Comparison of ENCODE assay signal across 8 mouse cellular contexts in the genomic region with DNA sequence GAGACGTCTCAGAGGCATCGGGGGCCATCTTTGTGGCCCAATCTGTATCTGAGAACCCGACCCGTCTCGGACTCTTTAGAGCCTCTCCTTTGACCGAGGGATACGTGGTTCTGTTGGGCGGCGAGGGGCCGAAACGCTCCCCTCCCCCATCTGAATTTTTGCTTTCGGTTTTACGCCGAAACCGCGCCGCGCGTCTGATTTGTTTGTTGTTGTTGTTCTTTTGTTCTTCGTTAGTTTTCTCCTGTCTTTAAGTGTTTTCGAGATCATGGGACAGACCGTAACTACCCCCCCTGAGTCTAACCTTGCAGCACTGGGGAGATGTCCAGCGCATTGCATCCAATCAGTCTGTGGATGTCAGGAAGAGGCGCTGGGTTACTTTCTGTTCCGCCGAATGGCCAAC. TPM values are rescaled to one million over a fixed set of nuclear protein-coding genes. Genes with fewer than 3 reads are reported as not detected.
A peak's percentile ranks its signal among the peaks of the same experiment; 100 is the strongest.
DNase-seq lines count a peak whose midpoint lies in the region; ATAC-seq and TF ChIP-seq lines count a peak whose summit lies in the region.
"Not testable (repeated sequence)": the region's sequence is repeated elsewhere in the genome, so short reads cannot be mapped to it uniquely, and the experiment has no call there.

No protein-coding gene starts in this region.

- not testable (repeated sequence) for DNase-seq in forebrain, embryonic 11.5 days (ENCODE audit: low spot score); intestine, embryonic 14.5 days (ENCODE audit: low spot score); left cerebral cortex, adult 2 months (ENCODE audit: extremely low spot score in 1 of 2, low spot score in 2 of 2); spleen, adult 2 months (ENCODE audit: low read depth in 1 of 2, low spot score in 2 of 2)

- ATAC-seq in forebrain, embryonic 11.5 days (replicated peaks; ENCODE audit: low FRiP score); heart, embryonic 13.5 days (ENCODE audit: extremely low read depth, insufficient number of reproducible peaks, low FRiP score, low TSS enrichment); intestine, embryonic 14.5 days (replicated peaks; ENCODE audit: low FRiP score, low TSS enrichment, low read depth); liver, embryonic 15.5 days (ENCODE audit: insufficient read depth); midbrain, embryonic 13.5 days: not testable (repeated sequence)

- peaks cover 31% of the 10 kb centered on the region for H3K4me1 ChIP-seq in bone marrow macrophage, adult 2 months (ENCODE audit: control insufficient read depth, insufficient read depth, low read length)
- peaks cover 18% of the 10 kb centered on the region for H3K4me1 ChIP-seq in forebrain, embryonic 11.5 days (replicated peaks; ENCODE audit: control insufficient read depth, insufficient read depth, low read length)
- peaks cover 42% of the 10 kb centered on the region for H3K4me1 ChIP-seq in heart, embryonic 13.5 days
- H3K4me1 ChIP-seq in intestine, embryonic 14.5 days (replicated peaks; ENCODE audit: control insufficient read depth, insufficient read depth, low read length), result peaks cover 39% of the 10 kb centered on the region
- peaks cover 36% of the 10 kb centered on the region for H3K4me1 ChIP-seq in liver, embryonic 15.5 days (replicated peaks)
- H3K4me1 ChIP-seq in midbrain, embryonic 13.5 days (replicated peaks), result peaks cover 38% of the 10 kb centered on the region
- peaks cover 39% of the 10 kb centered on the region for H3K4me1 ChIP-seq in spleen, adult 2 months (ENCODE audit: control insufficient read depth, insufficient read depth, insufficient read length)

- intact Hi-C loops in left cerebral cortex, adult 2 months (cut with DNase I), result not testable (repeated sequence)

- WGBS in forebrain, embryonic 11.5 days, result under 1% methylated on average over 11 of the region's 26 CpGs
- WGBS in heart, embryonic 13.5 days, result 0% methylated on average over 13 of the region's 26 CpGs
- 0% methylated on average over 11 of the region's 26 CpGs for WGBS in intestine, embryonic 14.5 days
- under 1% methylated on average over 16 of the region's 26 CpGs for WGBS in liver, embryonic 15.5 days (ENCODE audit: insufficient replicate concordance)
- WGBS in midbrain, embryonic 13.5 days, result under 1% methylated on average over 16 of the region's 26 CpGs
- 2% methylated on average over 15 of the region's 26 CpGs for WGBS in spleen, adult 2 months

- H3K27ac ChIP-seq in bone marrow macrophage, adult 2 months (ENCODE audit: insufficient read depth, low read depth, low read length), result peak overlapping the region; percentile 47
- not testable (repeated sequence) for H3K27ac ChIP-seq in forebrain, embryonic 11.5 days (ENCODE audit: low read depth, low read length); intestine, embryonic 14.5 days (ENCODE audit: low read depth); left cerebral cortex, adult 2 months; liver, embryonic 15.5 days (replicated peaks); midbrain, embryonic 13.5 days
- peak overlapping the region; percentile 61; the same call in 1 of the 2 replicates for H3K27ac ChIP-seq in heart, embryonic 13.5 days (replicated peaks)
- H3K27ac ChIP-seq in spleen, adult 2 months (ENCODE audit: insufficient read depth, low read length), result peak overlapping the region; percentile 74

- H3K9ac ChIP-seq in forebrain, embryonic 11.5 days (ENCODE audit: low read length); intestine, embryonic 14.5 days (ENCODE audit: low read length); liver, embryonic 15.5 days; midbrain, embryonic 13.5 days (replicated peaks): not testable (repeated sequence)
- peak overlapping the region; percentile 75; the same call in 1 of the 2 replicates for H3K9ac ChIP-seq in heart, embryonic 13.5 days

- not testable (repeated sequence) for TF ChIP-seq CTCF in bone marrow macrophage, adult 2 months (IDR thresholded peaks at IDR 0.05; ENCODE audit: low read depth, low read length); left cerebral cortex, adult 2 months (IDR thresholded peaks at IDR 0.05); spleen, adult 2 months (IDR thresholded peaks at IDR 0.05; ENCODE audit: extremely low read depth, insufficient read depth, insufficient read length, insufficient replicate concordance)

- not testable (repeated sequence) for H3K36me3 ChIP-seq in forebrain, embryonic 11.5 days (ENCODE audit: control insufficient read depth, insufficient read depth, low read length); heart, embryonic 13.5 days; intestine, embryonic 14.5 days (ENCODE audit: control insufficient read depth, insufficient read depth, low read length); liver, embryonic 15.5 days (replicated peaks); midbrain, embryonic 13.5 days; spleen, adult 2 months (ENCODE audit: control insufficient read depth, insufficient read depth, low read length)

- not testable (repeated sequence) for H3K4me2 ChIP-seq in forebrain, embryonic 11.5 days (ENCODE audit: low read depth, low read length, severe bottlenecking); intestine, embryonic 14.5 days (ENCODE audit: low read length); liver, embryonic 15.5 days
- peak overlapping the region; percentile 44 for H3K4me2 ChIP-seq in heart, embryonic 13.5 days
- H3K4me2 ChIP-seq in midbrain, embryonic 13.5 days (replicated peaks), result peak overlapping the region; percentile 44

- H3K9me3 ChIP-seq in forebrain, embryonic 11.5 days (ENCODE audit: control insufficient read depth, low read length); heart, embryonic 13.5 days; intestine, embryonic 14.5 days (ENCODE audit: control insufficient read depth, low read length); liver, embryonic 15.5 days (replicated peaks); midbrain, embryonic 13.5 days: not testable (repeated sequence)

- not testable (repeated sequence) for H3K27me3 ChIP-seq in forebrain, embryonic 11.5 days (ENCODE audit: control insufficient read depth, insufficient read depth, low read length); heart, embryonic 13.5 days (replicated peaks); intestine, embryonic 14.5 days (replicated peaks; ENCODE audit: control insufficient read depth, insufficient read depth, low read length); midbrain, embryonic 13.5 days; spleen, adult 2 months (ENCODE audit: control insufficient read depth, insufficient read depth, low read length)
- peaks cover 41% of the 10 kb centered on the region for H3K27me3 ChIP-seq in liver, embryonic 15.5 days

- not testable (repeated sequence) for TF ChIP-seq POLR2A in bone marrow macrophage, adult 2 months (IDR thresholded peaks at IDR 0.05; ENCODE audit: borderline replicate concordance, low read depth, low read length); spleen, adult 2 months (IDR thresholded peaks at IDR 0.05; ENCODE audit: low read depth, low read length)

- H3K4me3 ChIP-seq in bone marrow macrophage, adult 2 months (ENCODE audit: insufficient read depth, low read length), result peak overlapping the region; percentile 59
- peak overlapping the region; percentile 24; the same call in 1 of the 2 replicates for H3K4me3 ChIP-seq in forebrain, embryonic 11.5 days (ENCODE audit: low read depth, low read length)
- peak overlapping the region; percentile 45 for H3K4me3 ChIP-seq in heart, embryonic 13.5 days
- peak overlapping the region; percentile 22; the same call in 1 of the 2 replicates for H3K4me3 ChIP-seq in intestine, embryonic 14.5 days (ENCODE audit: low read depth, low read length)
- H3K4me3 ChIP-seq in left cerebral cortex, adult 2 months, result peak overlapping the region; percentile 43
- peak overlapping the region; percentile 53 for H3K4me3 ChIP-seq in liver, embryonic 15.5 days (replicated peaks)
- peak overlapping the region; percentile 35 for H3K4me3 ChIP-seq in midbrain, embryonic 13.5 days (replicated peaks)
- H3K4me3 ChIP-seq in spleen, adult 2 months (ENCODE audit: extremely low read depth, insufficient read depth, insufficient read length), result peak overlapping the region; percentile 45; the same call in 1 of the 2 replicates

RNA-seq across cellular contexts. Expression of a gene that starts 33.6 kb away (rescaled TPM):
- polyA plus RNA-seq in bone marrow macrophage, adult 2 months (2012; ENCODE audit: insufficient read depth, insufficient read length, missing spikeins), result 133 and 150 TPM in 2 replicates
- 28.8 and 33.2 TPM in 2 replicates for polyA plus RNA-seq in forebrain, embryonic 11.5 days (2014; fragmentation: Nextera tagmentation; extraction: Ambion mirVana)
- 64.6 and 72.7 TPM in 2 replicates for polyA plus RNA-seq in heart, embryonic 13.5 days (2015; fragmentation: Nextera tagmentation; extraction: Ambion mirVana)
- polyA plus RNA-seq in intestine, embryonic 14.5 days (2014; fragmentation: Nextera tagmentation; extraction: Ambion mirVana), result 79.6 and 88.3 TPM in 2 replicates
- 10 to 100 TPM; 25.7 to 34.3 TPM for total RNA-seq in left cerebral cortex, adult 2 months (2021)
- polyA plus RNA-seq in liver, embryonic 15.5 days (2015; fragmentation: Nextera tagmentation; extraction: Ambion mirVana), result 44.0 and 52.0 TPM in 2 replicates
- polyA plus RNA-seq in midbrain, embryonic 13.5 days (2015; fragmentation: Nextera tagmentation; extraction: Ambion mirVana), result 28.8 and 34.2 TPM in 2 replicates
- polyA plus RNA-seq in spleen, adult 2 months (2012; rRNA removed), result 76.2 and 87.6 TPM in 2 replicates
